Mouse (Mus musculus): ENCODE results near the gene Lrrc28. TPM values are rescaled to one million over a fixed set of nuclear protein-coding genes. Genes with fewer than 3 reads are reported as not detected.

Lrrc28 gene
- total RNA-seq, 2 experiments from 2014 or later = 18.2 to 26.1 TPM

DNA sequence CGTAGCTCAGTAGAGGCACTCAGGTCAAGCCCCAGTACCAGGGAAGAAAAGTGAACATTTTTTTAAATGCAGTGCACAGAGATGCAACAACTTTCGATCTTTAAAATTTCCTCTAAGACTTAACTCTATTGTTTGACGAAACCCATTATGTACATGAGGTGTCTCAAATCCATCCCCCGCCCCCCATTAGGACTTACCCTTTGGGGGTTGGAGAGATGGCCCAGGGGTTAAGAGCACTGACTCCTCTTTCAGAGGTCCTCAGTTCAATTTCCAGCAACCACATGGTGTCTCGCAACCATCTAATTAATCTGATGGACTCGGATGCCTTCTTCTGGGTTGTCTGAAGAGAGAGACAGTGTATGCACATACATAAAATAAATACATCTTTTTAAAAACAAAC, 1.1 kb upstream of the Lrrc28 start:
- DNase-seq (ENCODE audit: low spot score) = no peak

DNA sequence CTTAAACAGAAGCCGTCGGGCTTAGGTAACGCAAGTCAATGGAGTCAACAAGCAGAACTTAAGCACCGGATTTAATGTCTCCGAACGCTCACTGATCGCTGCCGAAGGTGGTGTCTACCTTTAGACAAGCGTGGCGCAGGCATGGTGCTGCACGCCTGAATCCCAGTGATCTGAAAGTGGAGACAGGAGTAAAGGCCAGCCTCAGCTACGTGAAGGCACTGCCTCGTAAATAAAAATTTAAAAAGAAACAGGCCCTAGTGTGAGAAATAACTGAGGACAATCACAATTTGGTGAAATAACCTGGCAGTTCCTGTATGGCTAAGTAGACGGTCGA, 580 bp upstream of the Lrrc28 start:
- DNase-seq (ENCODE audit: low spot score) = no peak

DNA sequence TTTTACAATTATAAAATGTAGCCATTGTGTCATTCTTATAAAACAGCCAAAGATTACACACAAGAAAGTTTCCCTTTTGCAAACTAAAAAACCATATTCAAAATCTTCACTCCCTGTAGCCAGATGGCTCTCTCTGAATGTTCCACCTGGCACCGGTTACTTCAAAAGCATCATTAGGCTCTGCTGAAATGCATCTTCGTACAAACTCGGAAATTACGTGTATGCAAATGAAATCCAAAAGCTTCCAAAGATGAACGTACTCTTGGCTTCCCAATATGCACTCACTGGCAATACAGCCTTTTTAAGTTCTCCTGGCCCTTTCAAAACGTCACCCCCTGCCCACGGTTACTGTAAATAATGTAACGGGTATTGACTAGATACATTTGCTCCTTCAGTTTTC, 777 bp downstream of the Lrrc28 start:
- no peak for DNase-seq (ENCODE audit: low spot score)

DNA sequence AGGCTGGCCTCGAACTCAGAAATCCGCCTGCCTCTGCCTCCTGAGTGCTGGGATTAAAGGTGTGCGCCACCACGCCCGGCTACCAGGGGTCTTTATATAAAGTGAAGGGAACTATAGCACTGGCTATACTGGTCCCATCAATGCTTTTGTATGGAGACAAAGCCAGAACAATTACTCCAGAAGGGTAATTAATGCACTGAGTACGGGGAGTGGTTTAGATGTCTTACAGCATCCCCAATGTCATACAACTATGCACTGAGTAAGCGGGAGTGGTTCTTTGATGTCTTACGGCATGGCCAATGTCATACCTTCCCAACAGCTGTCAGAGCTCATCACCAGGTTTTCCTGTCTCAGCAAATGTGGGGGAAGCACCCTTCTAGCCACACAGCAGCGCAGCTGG, 2.1 kb downstream of the Lrrc28 start:
- DNase-seq (ENCODE audit: low spot score) = no peak

DNA sequence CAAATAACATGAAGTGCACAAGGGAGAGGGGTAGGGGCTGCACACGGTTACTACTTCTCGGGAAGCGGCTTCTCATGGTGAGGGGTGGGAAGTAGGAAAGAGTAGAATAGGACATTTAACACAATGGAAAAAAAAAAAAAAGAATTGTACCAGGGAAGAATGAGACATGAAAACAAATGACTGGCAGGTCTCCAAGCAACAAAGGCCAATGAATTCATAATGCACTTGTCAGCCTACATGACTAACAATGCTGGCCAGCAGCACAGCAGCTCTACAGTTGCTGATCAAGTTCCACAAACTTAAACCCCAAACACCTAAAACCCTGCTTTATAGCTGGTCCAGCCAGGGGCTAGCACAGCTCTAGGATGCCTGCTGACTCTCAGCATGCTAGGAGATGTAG, 6.1 kb downstream of the Lrrc28 start:
- DNase-seq (ENCODE audit: low spot score) = no peak

DNA sequence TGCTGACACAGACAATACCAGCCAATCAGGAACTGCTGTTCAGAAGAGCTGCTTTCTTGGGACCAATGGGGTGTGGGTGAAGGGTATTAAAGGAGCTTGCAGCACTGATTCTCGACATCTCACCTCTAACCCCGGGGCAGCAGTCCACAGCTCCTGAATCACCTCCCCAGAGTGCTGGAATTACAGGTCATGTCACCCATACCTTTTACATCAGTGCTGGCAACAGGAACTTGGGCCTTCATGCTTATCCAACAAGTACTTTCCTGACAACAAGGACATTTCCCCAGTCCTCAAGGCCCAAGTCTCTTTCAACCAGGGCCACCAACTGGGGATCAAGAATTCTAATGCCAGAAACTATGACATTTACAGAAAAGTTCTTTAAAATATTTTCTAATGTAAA, 8.9 kb downstream of the Lrrc28 start:
- no peak for DNase-seq (ENCODE audit: low spot score)

DNA sequence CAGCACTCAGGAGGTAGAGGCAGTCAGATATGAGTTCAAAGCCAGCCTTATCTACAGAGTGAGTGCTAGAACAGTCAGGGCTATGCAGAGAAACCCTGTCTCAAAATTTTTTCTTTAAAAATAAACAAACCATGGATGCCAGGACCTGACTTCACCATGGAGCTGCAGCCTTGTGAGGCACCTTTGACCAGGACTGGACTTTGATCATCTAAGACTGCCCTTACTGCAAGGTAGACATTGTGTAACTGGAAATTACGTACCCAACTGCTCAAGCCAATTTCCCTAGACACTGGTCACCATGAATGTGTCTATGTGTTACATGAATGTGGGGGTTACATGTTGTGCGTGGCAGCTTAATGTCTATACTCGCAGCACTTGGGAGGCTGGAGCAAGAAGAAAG, 10.9 kb downstream of the Lrrc28 start:
- no peak for DNase-seq (ENCODE audit: low spot score)

DNA sequence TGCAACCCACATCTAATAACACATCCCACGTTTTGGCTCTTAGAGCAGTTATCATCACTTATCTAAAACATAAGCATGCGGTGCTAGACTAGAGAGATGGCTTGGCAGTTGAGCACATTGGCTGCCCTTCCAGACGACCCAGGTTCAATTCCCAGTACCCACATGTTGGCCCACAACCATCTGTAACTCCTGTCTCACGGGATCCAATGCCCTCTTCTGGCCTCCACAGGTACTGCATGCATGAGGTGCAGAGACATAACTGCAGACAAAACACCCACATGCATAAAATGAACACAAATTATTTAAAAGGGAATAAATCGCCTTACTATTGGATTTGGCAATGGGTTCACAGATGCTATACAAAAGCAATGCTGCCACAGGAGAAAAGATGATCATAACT, 12.7 kb downstream of the Lrrc28 start:
- no peak for DNase-seq (ENCODE audit: low spot score)

DNA sequence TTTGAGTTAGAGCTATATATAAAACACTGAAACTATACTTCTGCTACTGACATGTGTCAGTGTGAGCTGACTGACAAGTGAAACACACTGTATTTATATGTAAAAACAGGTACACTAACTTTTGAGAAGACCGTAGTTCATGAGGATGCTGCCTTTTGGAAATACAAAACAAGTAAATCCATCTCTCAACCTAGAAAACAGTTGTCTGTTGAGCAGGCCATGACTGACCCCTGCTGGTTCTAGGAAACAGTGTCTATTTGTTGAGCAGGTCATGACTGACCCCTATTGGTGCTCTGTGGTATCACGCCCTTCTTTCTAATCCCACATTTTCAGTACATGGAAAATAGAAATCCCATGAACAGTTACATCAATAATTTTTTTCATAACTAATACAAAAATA, 14.3 kb downstream of the Lrrc28 start:
- peak; percentile 81 for DNase-seq (ENCODE audit: low spot score)

DNA sequence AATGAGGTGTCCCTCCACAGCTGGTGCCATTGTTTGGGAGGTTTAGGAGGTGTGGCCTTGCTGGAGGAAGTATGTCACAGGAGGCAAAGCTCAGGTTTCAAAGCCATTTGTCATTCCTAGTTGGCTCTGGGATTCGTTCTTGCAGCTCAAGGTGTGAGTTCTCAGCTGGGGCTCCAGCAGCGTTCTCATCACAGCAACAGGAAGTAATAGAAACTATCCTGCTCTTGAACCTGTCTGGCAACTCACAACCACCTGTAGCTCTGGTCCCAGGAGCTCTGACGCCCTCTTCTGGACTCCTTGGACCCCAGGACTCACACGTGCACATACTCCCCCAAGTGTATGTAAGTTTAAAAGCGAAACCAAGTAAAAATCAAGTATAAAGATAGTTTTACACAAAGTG, 15.4 kb downstream of the Lrrc28 start:
- DNase-seq (ENCODE audit: low spot score) = no peak

DNA sequence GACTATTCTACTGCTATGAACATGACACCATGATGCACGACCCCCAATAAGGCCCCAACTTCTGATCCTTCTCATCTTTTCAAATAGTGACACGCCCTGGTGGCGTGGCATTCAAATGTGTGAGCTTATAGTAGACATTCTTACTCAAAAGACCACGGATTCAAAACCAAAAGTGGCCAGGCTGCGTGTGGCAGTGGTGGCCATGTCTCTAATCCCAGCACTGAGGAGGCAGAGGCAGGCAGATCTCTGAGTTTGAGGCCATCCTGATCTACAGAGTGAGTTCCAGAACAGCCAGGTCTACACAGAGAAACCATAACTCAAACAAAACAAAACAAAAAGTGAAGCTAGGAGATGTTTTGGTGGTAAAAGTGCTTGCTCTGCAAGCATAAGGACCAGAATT, 18.4 kb downstream of the Lrrc28 start:
- no peak for DNase-seq (ENCODE audit: low spot score)

DNA sequence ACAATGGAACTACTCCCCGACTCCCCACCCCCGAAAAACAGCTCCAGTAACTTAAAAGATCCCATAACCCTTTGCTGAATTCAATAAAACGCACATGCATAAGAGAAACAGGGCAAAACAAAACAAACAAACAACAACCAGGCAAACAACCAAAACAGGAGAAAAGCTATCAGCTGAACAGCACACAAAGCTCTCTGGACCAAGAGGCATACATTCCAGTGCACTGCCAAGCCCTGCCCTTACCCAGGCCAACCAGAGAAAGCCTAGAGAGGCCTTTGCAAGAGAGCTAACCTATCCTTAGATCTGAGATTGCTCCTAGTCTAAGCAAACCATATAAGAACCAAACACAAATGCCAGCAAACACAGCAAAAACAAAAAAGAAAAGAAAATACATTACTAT, 22.9 kb downstream of the Lrrc28 start:
- no peak for DNase-seq (ENCODE audit: low spot score)

DNA sequence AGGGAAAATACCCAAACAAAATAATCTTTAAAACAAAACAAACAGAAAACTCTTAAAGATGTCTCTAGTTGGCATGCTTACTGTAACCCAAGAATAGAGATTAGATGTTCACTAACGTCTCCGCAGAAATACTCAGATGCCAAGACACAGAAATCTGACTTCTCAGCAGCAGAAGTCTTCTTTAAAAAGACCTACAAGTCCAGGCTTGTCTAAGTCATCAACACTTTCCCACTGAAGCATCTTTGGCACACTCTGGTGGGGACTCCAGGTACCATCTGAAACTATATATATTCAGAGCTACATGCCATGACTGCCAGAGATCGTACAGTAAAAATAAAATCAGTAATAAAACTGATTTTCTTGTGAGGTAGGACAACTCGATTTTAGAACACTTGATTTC, 25.2 kb downstream of the Lrrc28 start:
- DNase-seq (ENCODE audit: low spot score) = peak; percentile 19

DNA sequence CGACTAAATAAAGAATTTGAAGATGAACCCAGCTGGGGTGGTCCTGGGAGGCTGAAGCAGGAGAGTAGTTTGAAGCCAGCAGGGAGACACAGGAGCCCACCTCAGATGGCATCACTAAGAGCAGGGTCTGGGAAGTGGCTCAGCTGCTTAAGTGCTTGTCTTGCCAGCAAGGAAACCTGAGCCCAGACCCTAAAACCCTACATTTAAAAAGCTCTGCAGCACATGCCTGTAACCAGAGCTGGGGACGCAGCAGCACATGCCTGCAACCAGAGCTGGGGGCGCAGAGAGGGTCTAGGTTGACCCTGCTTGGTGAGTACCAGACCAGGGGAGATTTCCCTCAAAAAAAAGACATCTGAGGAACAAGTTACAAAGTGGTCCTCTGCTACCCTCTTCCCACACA, 26.8 kb downstream of the Lrrc28 start:
- DNase-seq (ENCODE audit: low spot score) = no peak

DNA sequence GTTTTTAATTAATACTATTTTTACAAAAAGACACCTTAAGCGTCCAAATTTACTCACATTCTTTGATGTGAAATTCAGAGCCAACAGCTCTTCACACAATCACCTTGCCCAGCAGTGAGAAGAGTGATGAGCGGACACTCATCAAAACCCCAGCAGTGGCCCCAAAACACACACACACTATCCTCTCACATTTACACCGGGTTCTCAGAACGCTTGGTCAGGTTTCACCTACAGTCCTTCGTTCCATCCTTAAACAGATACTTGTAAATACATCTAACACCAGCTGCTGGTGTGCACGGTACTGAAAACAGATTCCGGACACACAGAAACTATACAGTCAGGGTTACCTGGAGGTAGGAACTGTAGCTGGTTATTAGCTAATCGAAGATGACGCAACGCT, 27.4 kb downstream of the Lrrc28 start:
- no peak for DNase-seq (ENCODE audit: low spot score)

DNA sequence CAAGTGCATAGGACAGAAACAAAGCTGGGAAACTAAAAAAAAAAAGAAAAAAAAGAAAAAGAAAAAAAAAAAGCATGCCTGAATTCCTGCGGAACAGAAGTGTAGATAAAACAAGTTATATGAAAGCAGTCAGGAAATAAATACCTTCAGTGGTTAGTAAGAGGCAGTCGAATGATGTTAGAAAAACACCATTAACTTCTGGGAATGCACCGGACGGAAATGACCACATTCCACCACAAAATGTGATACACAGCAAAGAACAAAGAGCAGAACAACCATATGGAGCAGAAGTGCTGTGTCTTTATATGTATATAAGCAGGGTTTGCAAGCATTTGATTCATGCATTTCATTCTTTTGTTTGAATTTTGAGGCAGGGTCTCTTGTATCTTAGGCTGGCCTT, 28.2 kb downstream of the Lrrc28 start:
- no peak for DNase-seq (ENCODE audit: low spot score)

DNA sequence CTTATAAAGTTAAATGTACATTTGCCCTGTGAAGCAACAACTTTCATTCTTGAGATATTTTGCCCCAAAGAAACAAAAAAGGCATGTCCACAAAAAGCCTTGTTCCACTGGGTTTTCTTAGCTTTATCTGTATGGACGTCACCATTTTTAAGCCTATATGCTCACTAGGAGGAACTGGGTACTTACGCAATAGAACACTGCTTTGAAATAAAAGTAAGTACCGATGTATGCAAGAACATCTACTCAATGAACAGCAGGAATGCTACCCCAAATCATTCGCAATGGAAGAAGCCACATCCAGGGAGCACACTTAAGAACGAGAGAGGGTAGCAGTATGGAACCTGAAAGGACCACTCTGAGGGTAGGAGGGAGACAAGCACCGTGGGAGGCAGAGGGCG, 30.6 kb downstream of the Lrrc28 start:
- no peak for DNase-seq (ENCODE audit: low spot score)

DNA sequence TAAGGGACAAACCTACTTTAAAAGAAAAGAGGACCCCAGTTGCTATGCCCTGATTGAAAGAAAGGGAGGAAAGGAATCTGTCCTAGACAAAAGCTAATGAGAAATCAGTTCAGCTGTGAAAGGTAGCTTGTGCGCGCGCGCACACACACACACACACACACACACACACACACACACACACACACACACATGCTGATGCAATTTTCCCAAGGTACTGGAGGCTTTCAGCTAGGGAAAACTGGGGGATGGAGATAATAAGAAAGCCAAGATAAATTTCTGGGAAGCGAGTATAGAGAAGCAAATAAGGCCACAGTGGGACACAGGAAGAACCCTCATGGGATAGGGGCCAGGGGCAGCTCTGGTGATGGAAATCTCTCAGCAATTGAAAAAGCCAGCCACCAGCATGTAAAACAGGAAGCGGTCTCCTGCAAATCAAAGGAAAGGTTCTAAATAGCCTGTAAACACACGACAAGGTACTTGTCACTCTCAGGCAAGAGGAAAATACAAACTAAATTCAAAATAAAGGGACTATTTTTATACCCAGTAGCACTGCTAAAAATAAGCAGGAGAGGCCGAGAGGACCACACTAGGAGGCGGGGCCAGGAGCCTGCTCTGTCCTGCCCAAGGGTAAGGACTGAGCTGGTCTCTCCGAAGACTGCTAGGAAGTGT, 31.1 kb downstream of the Lrrc28 start:
- DNase-seq (ENCODE audit: low spot score) = peak; percentile 30

DNA sequence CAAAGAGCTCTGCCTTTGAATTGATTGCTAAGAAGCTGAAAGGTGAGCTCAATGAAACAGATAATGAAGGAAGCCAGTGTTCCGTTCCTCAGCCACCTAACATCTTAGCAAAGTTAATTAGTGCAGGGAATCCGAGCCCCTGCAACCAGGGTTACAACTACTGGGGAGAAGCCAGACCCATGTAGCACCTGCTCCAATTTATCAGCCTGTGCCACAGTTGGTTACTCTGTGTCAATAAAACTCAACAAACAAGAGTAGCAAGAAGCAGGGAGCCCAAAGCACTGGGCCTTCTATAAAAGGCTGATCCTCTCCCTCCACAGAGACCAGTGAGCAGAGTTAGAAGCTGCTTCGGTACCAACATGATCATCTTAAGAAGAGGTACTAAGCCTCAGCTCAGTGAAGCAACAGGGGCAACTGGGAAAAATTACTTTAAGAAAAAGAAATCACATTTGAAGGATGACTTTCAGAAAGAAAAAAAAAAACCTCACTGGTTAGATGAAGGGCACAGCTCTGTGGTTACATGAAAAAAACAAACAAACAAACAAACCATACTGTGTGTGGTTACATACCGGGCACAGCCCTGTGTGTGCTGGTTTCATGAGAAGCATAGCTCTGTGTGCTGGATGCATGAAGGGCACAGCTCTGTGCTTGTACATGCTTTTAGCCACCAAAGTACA, 36.6 kb downstream of the Lrrc28 start:
- DNase-seq (ENCODE audit: low spot score) = peak; percentile 34

DNA sequence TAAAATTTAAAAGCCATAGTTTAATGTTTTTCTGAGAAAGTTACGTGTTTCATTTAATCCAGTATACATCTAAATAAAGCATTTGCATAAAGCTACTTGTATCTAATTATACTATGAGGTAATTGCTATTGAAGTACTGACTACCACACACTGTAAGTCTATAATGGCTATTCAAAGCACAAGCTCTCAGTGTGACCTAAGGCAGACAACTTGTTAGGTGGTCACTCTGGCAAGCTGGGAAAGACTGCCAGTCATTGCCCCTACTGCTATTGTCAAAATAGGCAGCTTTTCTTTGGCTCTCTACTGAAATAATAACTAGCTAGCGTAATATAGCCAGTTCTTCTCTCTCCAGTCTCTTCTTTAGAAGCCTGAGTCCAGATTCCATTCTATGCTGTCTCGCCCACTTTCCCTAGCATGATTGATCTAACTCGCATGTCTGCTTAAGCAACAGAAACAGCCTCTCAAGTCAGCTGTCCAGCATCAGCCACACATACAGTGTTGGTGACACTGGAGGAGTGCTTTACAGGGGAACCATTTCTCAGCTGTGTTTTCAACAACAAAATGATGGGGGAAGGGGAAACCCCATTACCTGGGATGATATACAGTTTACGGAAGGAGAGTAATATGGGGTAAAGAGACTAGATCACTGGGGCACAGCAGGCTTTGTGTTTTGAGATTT, 37.3 kb downstream of the Lrrc28 start:
- DNase-seq (ENCODE audit: low spot score) = no peak

DNA sequence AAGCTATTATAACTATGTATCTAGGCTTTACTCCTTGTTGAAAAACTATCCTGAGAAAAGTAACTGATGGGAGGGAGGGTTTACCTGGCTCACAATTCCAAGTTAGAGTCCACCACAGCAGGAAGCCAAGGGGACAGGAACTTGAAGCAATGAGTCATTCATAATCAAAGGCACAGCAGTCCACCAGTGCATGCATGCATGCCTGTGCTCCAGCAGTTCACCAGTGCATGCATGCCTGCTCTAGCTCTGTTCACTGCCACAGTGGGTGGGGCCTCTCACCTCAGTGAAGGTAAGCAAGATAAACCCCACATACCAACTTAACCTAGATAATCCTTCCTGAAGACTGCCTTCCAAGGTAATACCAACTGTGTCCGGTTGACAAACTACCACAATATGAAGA, 38.8 kb downstream of the Lrrc28 start:
- no peak for DNase-seq (ENCODE audit: low spot score)

DNA sequence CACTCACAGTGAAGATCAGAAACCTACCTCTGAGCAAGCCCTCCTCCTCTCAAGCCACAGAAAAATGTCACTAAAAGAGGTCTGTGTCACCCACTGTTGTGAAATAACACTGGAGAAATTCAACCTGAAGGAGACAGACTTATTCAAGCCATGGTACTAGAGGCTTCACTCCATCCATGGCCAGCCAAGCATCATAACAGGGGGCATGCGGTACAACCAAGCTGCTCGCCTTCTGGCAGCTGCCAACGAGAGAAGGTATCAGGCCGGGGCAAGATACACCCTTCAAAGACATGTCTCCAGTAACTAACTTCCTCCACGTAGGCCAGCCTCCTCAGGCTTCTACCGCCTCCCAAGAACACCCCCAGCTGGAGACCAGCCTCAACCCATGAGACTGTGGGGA, 40.0 kb downstream of the Lrrc28 start:
- no peak for DNase-seq (ENCODE audit: low spot score)

DNA sequence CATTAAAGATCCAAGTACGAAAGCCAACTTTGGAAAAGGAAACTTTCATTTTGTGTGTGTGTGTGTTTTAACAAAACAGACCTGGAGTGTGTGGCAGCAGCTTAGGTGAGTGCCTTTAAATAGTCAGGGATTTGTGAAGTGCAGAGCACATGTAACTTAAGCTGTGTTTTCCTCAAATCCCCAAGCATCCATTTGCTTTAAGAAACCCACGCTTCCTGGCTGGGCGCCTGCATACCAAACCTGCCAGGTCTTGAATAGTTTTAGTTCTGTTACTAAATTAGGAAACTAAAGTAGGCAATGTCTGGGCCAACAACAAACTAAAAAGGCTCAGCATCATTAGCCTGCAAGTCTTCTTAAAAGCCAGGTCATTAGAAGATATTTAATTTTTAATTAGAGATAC, 47.0 kb downstream of the Lrrc28 start:
- peak; percentile 73 for DNase-seq (ENCODE audit: low spot score)
